Mouse (Mus musculus) liver, embryonic 12.5 days (tissue): ENCODE results near the gene Lcn10. TPM values are rescaled to one million over a fixed set of nuclear protein-coding genes. Genes with fewer than 3 reads are reported as not detected.

ENCODE experiments used
- ATAC-seq: fragments of 200-750 bp; cut with Nextera tagmentation; 2 replicates; pipeline ENCODE4 v1.8.0; 2017; ENCODE audit warnings: moderate number of reproducible peaks, mild to moderate bottlenecking, moderate library complexity
- H3K27ac ChIP-seq: fragments of 300-500 bp; sonication (generic); 2 replicates; pipeline ENCODE4 v1.5.1; 2016; ENCODE audit warnings: mild to moderate bottlenecking
- H3K27me3 ChIP-seq: fragments of 300-500 bp; sonication (generic); replicated peaks from 2 replicates; pipeline ENCODE4 v1.6.1; 2016; ENCODE audit warnings: mild to moderate bottlenecking, moderate library complexity
- H3K36me3 ChIP-seq: fragments of 300-500 bp; sonication (generic); 2 replicates; pipeline ENCODE4 v1.6.1; 2016; ENCODE audit warnings: mild to moderate bottlenecking, moderate library complexity
- H3K4me1 ChIP-seq: fragments of 300-500 bp; sonication (generic); 2 replicates; pipeline ENCODE4 v1.6.1; 2016
- H3K4me2 ChIP-seq: fragments of 300-500 bp; sonication (generic); 2 replicates; pipeline ENCODE4 v1.6.1; 2016; ENCODE audit warnings: mild to moderate bottlenecking, moderate library complexity
- H3K4me3 ChIP-seq: fragments of 300-500 bp; sonication (generic); 2 replicates; pipeline ENCODE4 v1.5.1; 2016; ENCODE audit warnings: mild to moderate bottlenecking, moderate library complexity
- H3K9ac ChIP-seq: fragments of 300-500 bp; sonication (generic); 2 replicates; pipeline ENCODE4 v1.6.1; 2016; ENCODE audit warnings: mild to moderate bottlenecking, moderate library complexity
- H3K9me3 ChIP-seq: fragments of 300-500 bp; sonication (generic); replicated peaks from 2 replicates; pipeline ENCODE4 v1.6.1; 2016; ENCODE audit warnings: mild to moderate bottlenecking, moderate library complexity
- WGBS: fragments of 180-500 bp; shearing (Covaris S2); methylation state at CpG from one replicate; pipeline ENCODE4 v1.1.7; 2016; ENCODE audit not compliant: insufficient replicate concordance; 5-methylcytosine and 5-hydroxymethylcytosine counted together
- polyA plus RNA-seq: library from polyadenylated mRNA; unstranded; fragments of >200 nt; fragmentation: Nextera tagmentation; extraction: Ambion mirVana; gene quantifications from 2 replicates; pipeline ENCODE4 v1.2.1, GENCODE M21; 2016

The Lcn10 gene
- not detected in 2 replicates for polyA plus RNA-seq

- no peaks in the 10 kb centered on the region for H3K27me3 ChIP-seq
- no peaks in the 10 kb centered on the region for H3K36me3 ChIP-seq
- no peak for ATAC-seq
- no peak within 1 kb of the TSS for H3K9ac ChIP-seq
- H3K4me2 ChIP-seq: no peak within 1 kb of the TSS
- no peak within 1 kb of the TSS for H3K4me3 ChIP-seq
- no peaks in the 10 kb centered on the region for H3K9me3 ChIP-seq
- WGBS: 38% methylated on average over 2 of the region's 2 CpGs
- no peaks in the 10 kb centered on the region for H3K4me1 ChIP-seq
- no peak within 1 kb of the TSS for H3K27ac ChIP-seq
These were observed at the start of gene Lcn10 for GRCm38 (mm10) chr2:25682426-25682825. Lcn10 (plus strand) TSS chr2:25682726.

- Histone ChIP-seq H3K27me3 (no peaks in the 10 kb centered on the region), H3K9me3 (no peaks in the 10 kb centered on the region), H3K9ac (no peak overlapping the region), H3K36me3 (no peaks in the 10 kb centered on the region), H3K4me1 (no peaks in the 10 kb centered on the region), H3K4me2 (no peak overlapping the region), H3K27ac (no peak overlapping the region), H3K4me3 (no peak overlapping the region)
- WGBS: 75% methylated on average over 3 of the region's 3 CpGs
- no peak for ATAC-seq
These were observed 48.9 kb upstream of the Lcn10 start for GRCm38 (mm10) chr2:25633616-25634015.

GRCm38 (mm10) chr2:25634046-25634445 is 48.5 kb upstream of the Lcn10 start:
- WGBS: 50% methylated on average over 1 of the region's 1 CpGs
- Histone ChIP-seq H3K27ac (no peak overlapping the region), H3K4me3 (no peak overlapping the region), H3K27me3 (no peaks in the 10 kb centered on the region), H3K4me2 (no peak overlapping the region), H3K36me3 (no peaks in the 10 kb centered on the region), H3K4me1 (no peaks in the 10 kb centered on the region), H3K9me3 (no peaks in the 10 kb centered on the region), H3K9ac (no peak overlapping the region)
- no peak for ATAC-seq

GRCm38 (mm10) chr2:25639890-25640289 is 42.6 kb upstream of the Lcn10 start:
- Histone ChIP-seq H3K4me1 (no peaks in the 10 kb centered on the region), H3K9ac (no peak overlapping the region), H3K36me3 (no peaks in the 10 kb centered on the region), H3K27me3 (peaks cover under 1% of the 10 kb centered on the region; the same call in 1 of the 2 replicates), H3K9me3 (no peaks in the 10 kb centered on the region), H3K4me2 (no peak overlapping the region), H3K27ac (no peak overlapping the region), H3K4me3 (no peak overlapping the region)
- WGBS: 13% methylated on average over 6 of the region's 6 CpGs
- ATAC-seq: no peak

GRCm38 (mm10) chr2:25652902-25653301 is 29.6 kb upstream of the Lcn10 start, which contains the start of gene Lcn8:
Lcn8 (plus strand) TSS chr2:25653120.
- ATAC-seq: no peak
- Histone ChIP-seq H3K4me2 (no peak within 1 kb of the TSS), H3K27ac (no peak within 1 kb of the TSS), H3K9ac (no peak within 1 kb of the TSS), H3K4me1 (no peaks in the 10 kb centered on the region), H3K36me3 (no peaks in the 10 kb centered on the region), H3K27me3 (peaks cover 10% of the 10 kb centered on the region; the same call in 1 of the 2 replicates), H3K9me3 (no peaks in the 10 kb centered on the region), H3K4me3 (no peak within 1 kb of the TSS)
- WGBS: 41% methylated on average over 2 of the region's 2 CpGs

- Histone ChIP-seq H3K27me3 (peaks cover 10% of the 10 kb centered on the region; the same call in 1 of the 2 replicates), H3K27ac (no peak overlapping the region), H3K9ac (no peak overlapping the region), H3K36me3 (no peaks in the 10 kb centered on the region), H3K4me1 (no peaks in the 10 kb centered on the region), H3K9me3 (no peaks in the 10 kb centered on the region), H3K4me2 (no peak overlapping the region), H3K4me3 (no peak overlapping the region)
- 33% methylated on average over 1 of the region's 1 CpGs for whole genome bisulfite sequencing
- no peak for ATAC-seq
These were observed 28.0 kb upstream of the Lcn10 start for GRCm38 (mm10) chr2:25654502-25654901.

GRCm38 (mm10) chr2:25656691-25657090 is 25.8 kb upstream of the Lcn10 start:
- H3K4me2 ChIP-seq: no peak overlapping the region
- no peak overlapping the region for H3K4me3 ChIP-seq
- H3K27ac ChIP-seq: no peak overlapping the region
- H3K9me3 ChIP-seq: no peaks in the 10 kb centered on the region
- no peak for ATAC-seq
- no peaks in the 10 kb centered on the region for H3K4me1 ChIP-seq
- 63% methylated on average over 4 of the region's 4 CpGs for WGBS
- H3K27me3 ChIP-seq: peaks cover 10% of the 10 kb centered on the region; the same call in 1 of the 2 replicates
- no peak overlapping the region for H3K9ac ChIP-seq
- no peaks in the 10 kb centered on the region for H3K36me3 ChIP-seq

GRCm38 (mm10) chr2:25657246-25657645 is 25.3 kb upstream of the Lcn10 start:
- Histone ChIP-seq H3K27ac (no peak overlapping the region), H3K27me3 (peaks cover 10% of the 10 kb centered on the region; the same call in 1 of the 2 replicates), H3K4me1 (no peaks in the 10 kb centered on the region), H3K4me3 (no peak overlapping the region), H3K9ac (no peak overlapping the region), H3K9me3 (no peaks in the 10 kb centered on the region), H3K36me3 (no peaks in the 10 kb centered on the region), H3K4me2 (no peak overlapping the region)
- no peak for ATAC-seq
- 68% methylated on average over 4 of the region's 4 CpGs for WGBS

GRCm38 (mm10) chr2:25657652-25658051 is 24.9 kb upstream of the Lcn10 start, which contains the start of gene Lcn5:
Lcn5 (plus strand) TSS chr2:25657952.
- no peaks in the 10 kb centered on the region for H3K36me3 ChIP-seq
- H3K4me3 ChIP-seq: no peak within 1 kb of the TSS
- no peaks in the 10 kb centered on the region for H3K9me3 ChIP-seq
- no peak for ATAC-seq
- H3K27ac ChIP-seq: no peak within 1 kb of the TSS
- H3K27me3 ChIP-seq: peaks cover 10% of the 10 kb centered on the region; the same call in 1 of the 2 replicates
- H3K4me2 ChIP-seq: no peak within 1 kb of the TSS
- H3K9ac ChIP-seq: no peak within 1 kb of the TSS
- no peaks in the 10 kb centered on the region for H3K4me1 ChIP-seq

GRCm38 (mm10) chr2:25660279-25660678 is 22.2 kb upstream of the Lcn10 start:
- Histone ChIP-seq H3K4me2 (no peak overlapping the region), H3K9ac (no peak overlapping the region), H3K27ac (no peak overlapping the region), H3K36me3 (no peaks in the 10 kb centered on the region), H3K4me1 (no peaks in the 10 kb centered on the region), H3K9me3 (no peaks in the 10 kb centered on the region), H3K4me3 (no peak overlapping the region), H3K27me3 (no peaks in the 10 kb centered on the region)
- no peak for ATAC-seq
- 78% methylated on average over 8 of the region's 8 CpGs for WGBS

GRCm38 (mm10) chr2:25661245-25661970 is 21.1 kb upstream of the Lcn10 start:
- no peaks in the 10 kb centered on the region for H3K36me3 ChIP-seq
- ATAC-seq: no peak
- no peaks in the 10 kb centered on the region for H3K27me3 ChIP-seq
- no peak overlapping the region for H3K4me2 ChIP-seq
- H3K9me3 ChIP-seq: no peaks in the 10 kb centered on the region
- WGBS: 69% methylated on average over 6 of the region's 6 CpGs
- H3K27ac ChIP-seq: no peak overlapping the region
- no peak overlapping the region for H3K4me3 ChIP-seq
- no peaks in the 10 kb centered on the region for H3K4me1 ChIP-seq
- no peak overlapping the region for H3K9ac ChIP-seq

- no peak for ATAC-seq
- Histone ChIP-seq H3K36me3 (no peaks in the 10 kb centered on the region), H3K9ac (no peak overlapping the region)
These were observed 19.0 kb upstream of the Lcn10 start for GRCm38 (mm10) chr2:25663511-25663910.

More at GRCm38 (mm10) chr2:25663511-25663910, 19.0 kb upstream of the Lcn10 start:
- Histone ChIP-seq H3K9me3 (no peaks in the 10 kb centered on the region), H3K27ac (no peak overlapping the region), H3K4me2 (no peak overlapping the region), H3K4me1 (no peaks in the 10 kb centered on the region), H3K4me3 (no peak overlapping the region), H3K27me3 (no peaks in the 10 kb centered on the region)
- 55% methylated on average over 1 of the region's 1 CpGs for WGBS
